Mouse (Mus musculus): ENCODE data around the gene Plk5.
A peak's percentile ranks its signal among the peaks of the same experiment; 100 is the strongest.

Gene Plk5

GRCm38 (mm10) chr10:80357994-80358639 lies 1.9 kb downstream of the Plk5 start:
- peak; percentile 14 for DNase-seq (ENCODE audit: low spot score)

DNA sequence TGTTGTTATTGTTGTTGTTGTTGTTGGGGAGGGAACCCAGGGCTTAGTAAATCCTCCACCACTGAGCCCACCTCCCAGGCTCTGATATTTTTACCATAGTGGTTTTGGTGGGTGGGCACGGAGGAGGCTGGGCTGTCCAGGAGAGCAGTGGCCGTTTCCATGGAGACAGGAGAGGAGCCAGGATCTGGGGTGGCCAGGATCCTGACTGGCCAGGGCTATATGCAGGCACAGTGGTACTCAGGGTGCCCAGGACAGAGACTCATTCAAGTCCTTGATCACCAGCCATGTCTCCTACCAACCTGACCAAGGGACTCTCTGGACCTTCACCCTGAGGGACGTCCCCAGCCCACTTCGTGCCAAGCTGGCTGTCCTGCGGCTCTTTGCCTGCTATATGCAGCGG lies 7.5 kb downstream of the Plk5 start:
- no peak for DNase-seq (ENCODE audit: low spot score)

DNA sequence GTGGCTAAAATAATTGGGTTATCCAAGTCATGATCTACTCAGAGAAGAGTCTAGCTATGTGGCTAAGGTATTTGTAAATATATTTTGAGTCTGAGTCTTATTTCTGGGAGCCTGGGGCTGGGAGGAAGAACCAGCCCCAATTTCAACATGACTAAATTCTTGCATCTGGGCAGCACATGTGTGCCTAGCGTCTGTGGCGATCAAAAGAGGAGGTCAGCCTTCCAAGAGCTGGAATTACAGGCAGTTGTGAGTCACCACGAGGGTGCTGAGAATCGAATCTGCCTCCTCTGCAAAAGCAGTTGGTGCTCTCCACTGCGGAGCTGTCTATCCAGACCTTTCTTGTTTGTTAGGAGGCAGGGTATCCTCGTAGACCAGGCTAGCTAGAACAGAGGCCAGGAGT lies 9.5 kb downstream of the Plk5 start:
- no peak for DNase-seq (ENCODE audit: low spot score)

DNA sequence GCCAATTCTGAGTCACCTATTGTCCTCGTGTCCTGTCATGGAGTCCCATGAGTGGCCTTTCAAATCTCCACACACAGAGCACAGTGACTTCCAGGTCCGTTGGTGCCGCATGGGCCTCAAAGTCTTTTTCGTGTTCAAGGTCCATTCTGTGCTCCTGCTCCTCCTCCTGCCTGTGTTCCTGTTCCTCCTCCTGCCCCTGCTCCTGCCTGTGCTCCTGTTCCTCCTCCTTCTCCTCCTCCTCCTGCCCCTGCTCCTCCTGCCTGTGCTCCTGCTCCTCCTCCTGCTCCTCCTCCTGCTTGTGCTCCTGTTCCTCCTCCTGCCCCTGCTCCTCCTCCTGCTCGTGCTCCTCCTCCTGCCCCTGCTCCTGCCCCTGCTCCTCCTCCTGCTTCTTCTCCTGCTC lies 11.7 kb downstream of the Plk5 start:
- DNase-seq (ENCODE audit: low spot score) = no peak

- no peak for DNase-seq (ENCODE audit: low spot score)
Measured at GRCm38 (mm10) chr10:80368392-80368791, 12.1 kb downstream of the Plk5 start.

- no peak for DNase-seq (ENCODE audit: low spot score)
Measured at GRCm38 (mm10) chr10:80369995-80370747, 13.9 kb downstream of the Plk5 start.

GRCm38 (mm10) chr10:80371411-80371966 lies 15.2 kb downstream of the Plk5 start:
- DNase-seq (ENCODE audit: low spot score) = no peak

GRCm38 (mm10) chr10:80371983-80372382 lies 15.7 kb downstream of the Plk5 start:
- DNase-seq (ENCODE audit: low spot score) = no peak

DNA sequence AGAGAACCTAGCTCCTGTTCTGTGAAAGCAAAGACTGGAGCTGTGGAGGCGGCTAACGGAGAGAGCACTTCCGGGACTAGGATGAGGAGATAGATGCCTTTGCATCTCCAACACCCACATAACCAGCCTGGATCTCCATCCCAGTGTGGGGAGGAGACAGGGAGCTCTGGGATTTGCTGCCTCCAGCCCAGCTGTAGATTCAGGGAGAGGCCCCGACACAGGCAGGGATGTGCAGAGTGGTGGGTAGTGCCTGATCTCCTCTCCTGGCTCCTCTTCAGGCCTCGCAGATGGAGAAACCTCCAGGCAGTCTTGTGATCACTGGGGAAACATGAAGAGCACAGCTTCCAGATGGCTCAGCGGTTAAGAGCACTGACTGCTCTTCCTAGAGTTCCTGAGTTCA lies 16.4 kb downstream of the Plk5 start:
- no peak for DNase-seq (ENCODE audit: low spot score)

DNA sequence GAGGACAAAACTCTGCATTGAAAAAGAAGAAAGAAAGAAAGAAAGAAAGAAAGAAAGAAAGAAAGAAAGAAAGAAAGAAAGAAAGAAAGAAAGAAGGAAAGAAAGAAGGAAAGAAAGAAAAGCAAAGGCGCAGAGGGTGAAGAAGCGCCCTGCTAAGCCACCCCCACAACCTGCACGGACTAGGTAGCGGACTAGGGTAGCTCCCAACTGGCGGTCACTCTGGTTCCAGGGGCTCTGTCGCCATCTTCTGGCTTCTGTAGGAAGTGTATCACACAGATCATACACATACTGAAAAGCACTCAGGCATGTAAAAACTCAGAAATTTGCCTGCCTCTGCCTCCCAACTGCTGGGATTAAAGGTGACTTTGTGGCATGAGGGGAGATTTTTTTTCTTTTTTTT lies 17.8 kb downstream of the Plk5 start:
- peak; percentile 53 for DNase-seq (ENCODE audit: low spot score)

- DNase-seq (ENCODE audit: low spot score) = peak; percentile 77
Measured at GRCm38 (mm10) chr10:80376160-80376559, 19.9 kb downstream of the Plk5 start.

GRCm38 (mm10) chr10:80377716-80378115 lies 21.5 kb downstream of the Plk5 start:
- no peak for DNase-seq (ENCODE audit: low spot score)

DNA sequence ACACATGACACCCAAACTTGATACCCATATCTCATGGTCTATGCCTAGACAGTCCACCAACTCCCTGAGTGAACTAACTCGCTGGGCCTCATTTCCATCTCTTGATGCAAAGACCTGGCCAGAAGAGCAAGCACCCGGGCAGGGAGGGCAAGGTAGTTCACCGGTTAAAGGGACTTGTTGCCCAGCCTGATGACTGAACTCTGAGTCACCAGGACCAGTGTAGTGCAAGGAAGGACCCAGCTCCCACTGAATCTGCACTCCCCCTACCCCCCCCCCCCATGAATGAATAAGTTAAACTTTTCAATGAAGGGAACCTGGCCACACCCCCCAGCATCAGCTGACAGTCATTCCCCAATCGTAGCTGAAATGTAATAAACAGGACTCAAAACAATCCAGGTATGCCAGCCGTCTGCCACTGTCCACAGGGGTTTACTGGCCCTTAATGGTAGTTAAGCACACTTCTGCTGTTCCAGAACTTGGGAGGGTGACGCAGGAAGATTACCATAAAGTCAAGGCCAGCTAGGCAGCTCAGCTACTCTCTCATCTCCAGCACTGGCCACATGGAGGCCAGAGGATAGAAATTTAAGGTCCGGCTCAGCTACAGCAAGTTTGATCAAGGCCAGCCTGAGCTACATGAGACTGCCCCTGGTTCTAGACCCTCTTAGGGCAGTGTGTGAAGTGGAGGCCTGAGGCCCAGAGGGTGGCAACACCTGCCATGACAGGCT lies 26.5 kb downstream of the Plk5 start:
- DNase-seq (ENCODE audit: low spot score) = no peak

- no peak for DNase-seq (ENCODE audit: low spot score)
Measured at GRCm38 (mm10) chr10:80383431-80383830, 27.2 kb downstream of the Plk5 start.

DNA sequence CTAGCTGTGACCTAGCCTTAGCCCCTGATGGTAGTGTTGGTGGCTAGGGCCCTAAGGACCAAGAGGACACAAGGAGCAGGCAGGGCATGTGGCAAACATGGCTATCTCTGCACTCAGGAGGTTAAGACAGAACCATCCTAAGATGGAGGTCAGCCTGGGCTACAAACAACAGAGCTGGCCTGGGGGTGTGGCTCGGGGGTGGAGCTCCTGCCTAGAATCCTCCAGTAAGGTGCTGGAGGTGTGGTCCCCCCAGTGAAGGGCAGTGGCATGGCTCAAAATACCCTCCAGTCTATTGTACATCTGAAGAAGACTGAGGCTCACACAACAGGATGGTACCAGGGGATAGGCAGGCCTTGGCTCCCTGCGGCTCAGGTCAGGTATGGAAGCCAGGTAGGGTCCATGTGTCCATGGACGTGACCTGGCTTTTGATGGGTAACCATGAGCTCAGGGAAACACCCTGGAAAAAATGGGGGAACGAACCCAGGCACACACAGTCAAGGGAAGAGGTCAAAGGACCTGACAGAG lies 27.9 kb downstream of the Plk5 start:
- no peak for DNase-seq (ENCODE audit: low spot score)

DNA sequence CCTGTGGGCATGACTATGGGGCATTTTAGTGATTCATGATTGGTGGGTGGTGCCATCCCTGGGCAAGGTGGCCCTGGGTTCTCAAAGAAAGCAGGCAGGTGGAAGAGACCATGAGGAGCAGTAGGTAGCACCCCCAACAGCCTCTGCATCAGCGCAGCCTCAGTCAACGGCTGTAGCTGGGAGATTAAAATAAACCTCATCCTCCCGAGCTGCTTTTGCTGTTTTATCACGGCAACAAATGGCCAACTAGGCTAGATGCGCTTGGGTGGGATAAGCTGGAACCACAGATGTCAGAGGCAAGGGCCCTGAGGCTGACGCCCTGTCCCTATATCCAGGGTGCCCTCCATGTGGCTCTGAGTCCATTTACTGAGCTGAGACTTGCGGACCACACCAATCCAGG lies 28.4 kb downstream of the Plk5 start:
- DNase-seq (ENCODE audit: low spot score) = no peak

GRCm38 (mm10) chr10:80385310-80385709 lies 29.1 kb downstream of the Plk5 start:
- no peak for DNase-seq (ENCODE audit: low spot score)

GRCm38 (mm10) chr10:80385811-80386734 lies 29.8 kb downstream of the Plk5 start:
- peak; percentile 29 for DNase-seq (ENCODE audit: low spot score)

GRCm38 (mm10) chr10:80386735-80387471 lies 30.6 kb downstream of the Plk5 start:
- DNase-seq (ENCODE audit: low spot score) = no peak

DNA sequence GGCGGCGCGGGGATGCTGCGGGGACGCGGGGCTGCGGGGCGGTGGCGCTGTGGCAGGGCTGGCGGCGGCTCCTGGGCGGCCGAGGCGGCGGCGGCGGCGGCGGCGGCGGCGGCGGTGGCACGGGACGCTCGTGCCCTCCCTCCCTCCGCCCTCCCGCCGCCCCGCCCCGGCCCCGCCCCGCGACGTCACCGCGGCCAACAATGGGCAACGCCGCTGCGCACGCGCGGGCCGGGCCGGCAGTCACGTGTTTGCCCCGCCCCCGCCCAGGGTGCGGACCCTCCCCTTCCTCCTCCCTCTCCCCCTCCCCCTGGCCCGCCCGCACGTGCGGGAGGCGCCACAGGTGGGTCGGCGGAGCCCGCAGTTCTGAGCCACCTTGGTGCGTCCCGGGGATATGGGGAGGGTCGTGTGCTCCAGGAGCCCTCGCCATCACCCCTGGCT lies 31.3 kb downstream of the Plk5 start, which contains the start of gene Mex3d:
Gene Mex3d (minus strand): TSS at position 138 of the 438 bp plus-strand sequence.
- DNase-seq (ENCODE audit: low spot score) = peak; percentile 90

DNA sequence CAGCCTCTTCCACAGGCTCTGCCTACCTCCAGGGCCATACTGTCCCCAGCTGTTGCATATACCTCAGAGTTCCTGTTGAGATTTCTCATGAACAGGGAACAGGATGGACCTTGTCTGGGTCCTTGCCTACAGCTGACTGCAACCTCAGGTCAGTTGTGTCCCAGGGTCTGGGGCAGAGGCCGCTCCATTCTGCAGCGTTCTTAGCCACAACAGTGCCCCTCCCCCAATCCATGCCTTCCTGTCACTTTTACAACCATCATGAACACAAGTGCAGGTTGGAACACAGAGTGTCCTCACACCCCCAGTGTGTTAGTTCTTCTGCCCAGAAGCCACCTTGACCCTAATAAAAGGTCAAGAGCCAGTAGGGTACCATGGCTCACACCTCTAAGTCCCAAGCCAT lies 32.5 kb downstream of the Plk5 start:
- peak; percentile 36 for DNase-seq (ENCODE audit: low spot score)
